21 mouse cellular contexts compared by ENCODE assay signal in genomic region chr3:94881840-94882239, GRCm38 (mm10).
"Had no signal": no experiment of that assay in that cellular context is flagged by ENCODE, and none has a peak within 500 bp of the region (broad histone marks: within the 10 kb centered on the region; RNA-seq: fewer than 3 reads in every experiment).

No protein-coding gene starts in this region.

- H3K9ac ChIP-seq: hindbrain, embryonic 12.5 days; hindbrain, embryonic 14.5 days; intestine, embryonic 15.5 days; limb, embryonic 12.5 days; liver, embryonic 13.5 days had no signal

- H3K27me3 ChIP-seq: hindbrain, embryonic 12.5 days; intestine, embryonic 15.5 days; limb, embryonic 12.5 days; liver, embryonic 13.5 days had no signal

- H3K4me2 ChIP-seq: heart, embryonic 11.5 days; hindbrain, embryonic 12.5 days; hindbrain, embryonic 14.5 days; intestine, embryonic 15.5 days; limb, embryonic 12.5 days; liver, embryonic 13.5 days had no signal

- DNase-seq: gastrocnemius, adult 2 months; gastrocnemius, postnatal 10 days; gastrocnemius, postnatal 25 days; heart, adult 18-20 months; heart, postnatal 10 days; heart, postnatal 4 days; kidney, adult 18-20 months; kidney, adult 8-10 months; kidney, postnatal 10 days; kidney, postnatal 25 days; kidney, postnatal 4 days; liver; liver, embryonic 13.5 days had no signal

- H3K27ac ChIP-seq: gastrocnemius, adult 2 months; hindbrain, embryonic 10.5 days; hindbrain, embryonic 12.5 days; hindbrain, embryonic 14.5 days; intestine, embryonic 15.5 days; left cerebral cortex, adult 2 months; limb, embryonic 10.5 days; limb, embryonic 12.5 days had no signal

- H3K9me3 ChIP-seq: hindbrain, embryonic 10.5 days; hindbrain, embryonic 12.5 days; intestine, embryonic 15.5 days; limb, embryonic 10.5 days; limb, embryonic 12.5 days; liver, embryonic 13.5 days had no signal

- H3K4me3 ChIP-seq: gastrocnemius, adult 2 months; hindbrain, embryonic 10.5 days; hindbrain, embryonic 12.5 days; intestine, embryonic 15.5 days; left cerebral cortex, adult 2 months; limb, embryonic 10.5 days; limb, embryonic 12.5 days; liver, embryonic 13.5 days had no signal
